15 mouse cellular contexts compared by ENCODE assay signal in genomic region chr13:105300009-105300346, GRCm38 (mm10). TPM values are rescaled to one million over a fixed set of nuclear protein-coding genes. Genes with fewer than 3 reads are reported as not detected.
DNase-seq lines count a peak whose midpoint lies in the region; ATAC-seq lines count a peak whose summit lies in the region.
"Had no signal": no experiment of that assay in that cellular context is flagged by ENCODE, and none has a peak within 500 bp of the region (broad histone marks: within the 10 kb centered on the region; RNA-seq: fewer than 3 reads in every experiment).

No protein-coding gene starts in this region.

- peak; percentile 9 for DNase-seq in kidney, adult 9 months
- DNase-seq in kidney, adult 8-10 months: no peak
- peak; percentile 97 for DNase-seq in MEL-GATA-1-ER (ENCODE audit: extremely low read depth, low read depth)
- no peak for DNase-seq in liver, embryonic 11.5 days (ENCODE audit: low spot score)
- no peak for DNase-seq in gastrocnemius, postnatal 36 days
- no peak for DNase-seq in layer of hippocampus, postnatal 36 days
- DNase-seq: cerebellum, postnatal 25 days; kidney, postnatal 25 days had no signal

- H3K9me3 ChIP-seq in liver, embryonic 11.5 days (ENCODE audit: control insufficient read depth, low read length): no peaks in the 10 kb centered on the region
- no peaks in the 10 kb centered on the region for H3K9me3 ChIP-seq in hindbrain, embryonic 12.5 days (replicated peaks)
- H3K9me3 ChIP-seq: heart, embryonic 12.5 days; neural tube, embryonic 13.5 days had no signal

- no peak overlapping the region for H3K4me3 ChIP-seq in liver, embryonic 11.5 days (ENCODE audit: low read depth, low read length)
- no peak overlapping the region for H3K4me3 ChIP-seq in hindbrain, embryonic 12.5 days
- H3K4me3 ChIP-seq: heart, embryonic 12.5 days; neural tube, embryonic 13.5 days had no signal

- H3K36me3 ChIP-seq in liver, embryonic 11.5 days (ENCODE audit: control insufficient read depth, insufficient read depth, low read length): no peaks in the 10 kb centered on the region
- H3K36me3 ChIP-seq in hindbrain, embryonic 12.5 days: no peaks in the 10 kb centered on the region
- H3K36me3 ChIP-seq: heart, embryonic 12.5 days; neural tube, embryonic 13.5 days had no signal

- H3K27me3 ChIP-seq in liver, embryonic 11.5 days (replicated peaks; ENCODE audit: control insufficient read depth, insufficient read depth, low read length): no peaks in the 10 kb centered on the region
- H3K27me3 ChIP-seq in hindbrain, embryonic 12.5 days: no peaks in the 10 kb centered on the region
- H3K27me3 ChIP-seq: neural tube, embryonic 13.5 days had no signal

- intact Hi-C loops in gastrocnemius, postnatal 36 days (cut with DNase I): no loop called here

- H3K27ac ChIP-seq in liver, embryonic 11.5 days (ENCODE audit: low read depth, low read length): no peak overlapping the region; the same call in 1 of the 2 replicates
- no peak overlapping the region for H3K27ac ChIP-seq in hindbrain, embryonic 12.5 days
- H3K27ac ChIP-seq: hindbrain, postnatal 0 days; neural tube, embryonic 13.5 days had no signal

- WGBS in liver, embryonic 11.5 days: 33% methylated on average over 4 of the region's 4 CpGs
- whole genome bisulfite sequencing in hindbrain, embryonic 12.5 days: 76% methylated on average over 4 of the region's 4 CpGs

- H3K4me2 ChIP-seq in liver, embryonic 11.5 days: no peak overlapping the region
- no peak overlapping the region for H3K4me2 ChIP-seq in hindbrain, embryonic 12.5 days (replicated peaks)
- H3K4me2 ChIP-seq: heart, embryonic 12.5 days; midbrain, embryonic 11.5 days; neural tube, embryonic 13.5 days had no signal

- H3K9ac ChIP-seq in liver, embryonic 11.5 days (ENCODE audit: low read depth, low read length): no peak overlapping the region
- H3K9ac ChIP-seq in hindbrain, embryonic 12.5 days: no peak overlapping the region
- H3K9ac ChIP-seq: heart, embryonic 12.5 days; neural tube, embryonic 13.5 days had no signal

- peak; percentile 77 for ATAC-seq in liver, embryonic 11.5 days (replicated peaks; ENCODE audit: low FRiP score)
- peak; percentile 96 for ATAC-seq in megakaryocyte progenitor cell, adult 5-6 weeks (replicated peaks; ENCODE audit: poor library complexity)
- no peak for ATAC-seq in hindbrain, embryonic 12.5 days (ENCODE audit: low FRiP score)
- ATAC-seq: forebrain, embryonic 16.5 days; hindbrain, postnatal 0 days had no signal

- no peaks in the 10 kb centered on the region for H3K4me1 ChIP-seq in liver, embryonic 11.5 days (replicated peaks; ENCODE audit: control insufficient read depth, insufficient read depth, low read length)
- H3K4me1 ChIP-seq in hindbrain, embryonic 12.5 days: no peaks in the 10 kb centered on the region
- H3K4me1 ChIP-seq: heart, embryonic 12.5 days; neural tube, embryonic 13.5 days had no signal

RNA-seq across cellular contexts. Expression of gene Rnf180, which starts 5.4 kb away (rescaled TPM):
- 2.2 and 2.9 TPM in 2 replicates for polyA plus RNA-seq in liver, embryonic 11.5 days (2014; fragmentation: Nextera tagmentation; extraction: Ambion mirVana)
- 3.2 and 3.9 TPM in 2 replicates for total RNA-seq in megakaryocyte progenitor cell, adult 5-6 weeks (2015)
- 1.8 and 2.0 TPM in 2 replicates for total RNA-seq in megakaryocyte progenitor cell, adult 5-6 weeks (2017)
- under 1 TPM; 0.18 to 0.39 TPM for total RNA-seq in gastrocnemius, postnatal 36 days (2021)
- 16.4 and 18.2 TPM in 2 replicates for polyA plus RNA-seq in hindbrain, embryonic 12.5 days (2016; fragmentation: Nextera tagmentation; extraction: Ambion mirVana)
- 10 to 100 TPM; 17.8 to 19.6 TPM for total RNA-seq in layer of hippocampus, postnatal 36 days (2021)

Comparison
In these comparisons a context has a peak if more than half of its experiments do, and no peak if none do; other contexts are left out.
1. DNase-seq: peak in kidney, adult 9 months (single experiment) and MEL-GATA-1-ER (single experiment); none in kidney, adult 8-10 months (0 of 2), liver, embryonic 11.5 days (single experiment), gastrocnemius, postnatal 36 days (0 of 2) and layer of hippocampus, postnatal 36 days (0 of 2).